Mouse (Mus musculus) thymus, postnatal 0 days (tissue): Measurements from ENCODE around the gene Bax. TPM values are rescaled to one million over a fixed set of nuclear protein-coding genes. Genes with fewer than 3 reads are reported as not detected.
"Not testable (repeated sequence)": the region's sequence is repeated elsewhere in the genome, so short reads cannot be mapped to it uniquely, and the experiment has no call there.

ENCODE experiments used
- DNase-seq: peaks from one replicate; pipeline ENCODE4 v3.0.0-alpha.2; 2015; ENCODE audit warnings: low spot score
- polyA plus RNA-seq: library from polyadenylated mRNA; unstranded; fragments of >200 nt; fragmentation: Nextera tagmentation; extraction: Ambion mirVana; gene quantifications from 2 replicates; pipeline ENCODE4 v1.2.1, GENCODE M21; 2015

The Bax gene
- polyA plus RNA-seq: 177 and 178 TPM in 2 replicates

GRCm38 (mm10) chr7:45466283-45467089 is at the start of gene Bax:
Gene Bax, minus strand, starts transcription at chr7:45466898.
- DNase-seq: peak; percentile 95

GRCm38 (mm10) chr7:45515436-45515835 is 48.7 kb upstream of the Bax start:
- peak; percentile 46 for DNase-seq

GRCm38 (mm10) chr7:45514411-45514810 is 47.7 kb upstream of the Bax start:
- DNase-seq: no peak

- peak; percentile 93 for DNase-seq
Observed at GRCm38 (mm10) chr7:45509912-45510787, 43.5 kb upstream of the Bax start, which contains the start of gene Nucb1. Gene Nucb1, minus strand, starts transcription at chr7:45510406.

GRCm38 (mm10) chr7:45509181-45509882 is 42.6 kb upstream of the Bax start:
- no peak for DNase-seq

GRCm38 (mm10) chr7:45508561-45508960 is 41.9 kb upstream of the Bax start:
- DNase-seq: no peak

- DNase-seq: no peak
Observed at GRCm38 (mm10) chr7:45507583-45507982, 40.9 kb upstream of the Bax start.

- no peak for DNase-seq
Observed at GRCm38 (mm10) chr7:45498427-45498826, 31.7 kb upstream of the Bax start.

GRCm38 (mm10) chr7:45494548-45494947 is 27.9 kb upstream of the Bax start:
- no peak for DNase-seq

GRCm38 (mm10) chr7:45492951-45493350 is 26.3 kb upstream of the Bax start:
- no peak for DNase-seq

- no peak for DNase-seq
Observed at GRCm38 (mm10) chr7:45492225-45492844, 25.6 kb upstream of the Bax start.

- DNase-seq: no peak
Observed at GRCm38 (mm10) chr7:45491264-45491663, 24.6 kb upstream of the Bax start.

- DNase-seq: no peak
Observed at GRCm38 (mm10) chr7:45490822-45491221, 24.1 kb upstream of the Bax start.

GRCm38 (mm10) chr7:45489578-45489977 is 22.9 kb upstream of the Bax start:
- DNase-seq: no peak

- peak; percentile 32 for DNase-seq
Observed at GRCm38 (mm10) chr7:45488293-45489204, 21.9 kb upstream of the Bax start, which contains the start of gene Dhdh. Gene Dhdh, minus strand, starts transcription at chr7:45488805.

- DNase-seq: no peak
Observed at GRCm38 (mm10) chr7:45487861-45488292, 21.2 kb upstream of the Bax start.

GRCm38 (mm10) chr7:45486761-45487415 is 20.2 kb upstream of the Bax start, which contains the start of gene Gm45808:
Gene Gm45808, minus strand, starts transcription at chr7:45486811.
- no peak for DNase-seq

GRCm38 (mm10) chr7:45486158-45486557 is 19.5 kb upstream of the Bax start:
- DNase-seq: no peak

GRCm38 (mm10) chr7:45484985-45485384 is 18.3 kb upstream of the Bax start:
- not testable (repeated sequence) for DNase-seq
